Mouse (Mus musculus): ENCODE results near the gene Vmn2r124.
"Not testable (repeated sequence)": the region's sequence is repeated elsewhere in the genome, so short reads cannot be mapped to it uniquely, and the experiment has no call there.

Gene Vmn2r124

DNA sequence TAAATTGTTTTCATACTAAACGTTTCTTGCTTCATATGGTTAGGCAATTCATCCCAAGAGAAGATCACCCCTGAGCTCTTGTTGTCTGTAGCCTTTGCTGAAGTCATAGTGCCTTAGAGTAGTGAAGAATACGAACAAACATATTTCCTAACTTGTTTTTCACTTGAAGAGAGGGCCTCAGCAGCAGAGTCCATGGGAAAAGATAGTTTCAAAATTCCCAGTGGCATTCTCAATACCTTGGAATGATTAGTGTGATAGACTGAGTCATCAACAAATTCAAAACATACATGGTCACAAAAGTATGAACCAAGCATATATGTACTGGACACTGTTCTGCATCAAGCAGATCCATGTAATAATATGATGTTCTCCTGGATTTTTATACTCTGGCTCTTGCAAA lies at the start of gene Vmn2r124:
Gene Vmn2r124, plus strand, starts transcription at position 301 of the 400 bp plus-strand sequence.
- DNase-seq (ENCODE audit: low spot score in 2 of 2) = no peak

DNA sequence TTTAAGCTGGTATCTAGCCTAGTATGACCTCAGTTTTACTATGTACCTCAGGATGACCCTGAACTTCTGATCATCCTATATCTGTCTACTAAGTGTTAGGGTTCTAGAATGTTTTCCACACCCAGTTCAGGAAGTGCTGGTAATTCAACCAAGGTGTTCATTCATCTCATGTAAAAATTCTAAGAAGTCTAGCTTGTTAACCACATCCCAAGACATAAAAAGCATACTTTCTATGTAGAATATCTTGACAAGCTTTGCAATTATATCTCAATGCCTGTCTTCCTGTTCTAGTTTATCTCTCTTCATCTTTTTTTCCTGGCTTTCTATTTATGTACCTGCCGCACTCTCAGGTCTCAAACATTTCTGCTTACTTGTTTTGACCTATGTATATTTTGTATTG lies 44.5 kb upstream of the Vmn2r124 start:
- DNase-seq (ENCODE audit: low spot score in 2 of 2) = no peak

DNA sequence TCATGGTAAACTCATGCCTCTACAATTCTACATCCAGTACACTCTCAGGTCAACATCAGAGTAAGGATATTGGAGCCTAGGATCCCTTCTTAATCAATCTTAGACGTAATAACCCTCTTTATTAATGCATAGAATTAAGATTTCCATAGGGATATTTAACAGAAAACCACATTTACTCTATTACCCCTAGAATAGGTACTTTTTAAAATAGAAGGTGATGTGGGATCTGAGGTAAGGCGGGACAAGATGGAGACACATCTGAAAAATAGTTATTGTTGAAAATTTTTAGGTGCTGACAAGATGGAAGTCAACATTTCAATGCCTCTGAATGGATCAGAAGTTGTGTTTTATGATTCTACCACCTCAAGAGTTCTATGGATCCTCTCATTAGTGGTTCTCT lies 27.8 kb upstream of the Vmn2r124 start, which contains the start of gene Fpr-rs4:
Gene Fpr-rs4, plus strand, starts transcription at position 301 of the 400 bp plus-strand sequence.
- no peak for DNase-seq (ENCODE audit: low spot score in 2 of 2)

DNA sequence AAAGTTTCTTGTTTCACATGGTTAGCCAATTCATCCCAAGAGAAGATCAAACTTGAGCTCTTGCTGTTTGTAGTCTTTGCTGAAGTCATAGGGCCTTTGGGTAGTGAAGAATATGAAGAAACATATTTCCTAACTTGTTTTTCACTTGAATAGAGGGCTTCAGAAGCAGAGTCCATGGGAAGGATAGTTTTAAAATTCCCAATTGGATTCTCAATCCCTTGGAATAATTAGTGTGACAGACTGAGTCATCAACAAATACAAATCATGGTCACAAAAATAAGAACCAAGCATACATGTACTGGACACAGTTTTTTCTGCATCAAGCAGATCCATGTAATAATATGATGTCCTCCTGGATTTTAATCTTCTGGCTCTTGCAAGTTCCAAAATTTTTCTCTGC lies 35.5 kb downstream of the Vmn2r124 start, which contains the start of gene Vmn2r91:
Gene Vmn2r91, plus strand, starts transcription at position 301 of the 400 bp plus-strand sequence.
- not testable (repeated sequence) for DNase-seq (ENCODE audit: low spot score in 2 of 2)

DNA sequence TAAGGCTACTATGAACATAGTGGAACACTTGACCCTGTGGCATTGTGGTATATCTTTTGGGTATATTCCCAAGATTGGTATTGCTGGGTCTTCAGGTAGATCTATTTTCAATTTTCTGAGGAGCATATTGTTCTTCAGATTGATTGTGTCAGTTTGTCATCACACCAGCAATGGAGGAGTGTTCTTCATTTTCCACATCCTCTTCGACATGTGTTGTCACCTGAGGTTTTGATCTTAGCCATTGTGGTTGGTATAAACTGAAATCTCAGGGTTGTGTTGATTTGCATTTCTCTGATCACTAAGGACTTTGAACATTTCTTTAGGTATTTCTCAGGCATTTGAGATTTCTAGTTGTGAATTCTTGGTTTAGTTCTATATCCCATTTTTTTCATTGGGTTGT lies 46.4 kb downstream of the Vmn2r124 start:
- DNase-seq (ENCODE audit: low spot score in 2 of 2) = not testable (repeated sequence)

DNA sequence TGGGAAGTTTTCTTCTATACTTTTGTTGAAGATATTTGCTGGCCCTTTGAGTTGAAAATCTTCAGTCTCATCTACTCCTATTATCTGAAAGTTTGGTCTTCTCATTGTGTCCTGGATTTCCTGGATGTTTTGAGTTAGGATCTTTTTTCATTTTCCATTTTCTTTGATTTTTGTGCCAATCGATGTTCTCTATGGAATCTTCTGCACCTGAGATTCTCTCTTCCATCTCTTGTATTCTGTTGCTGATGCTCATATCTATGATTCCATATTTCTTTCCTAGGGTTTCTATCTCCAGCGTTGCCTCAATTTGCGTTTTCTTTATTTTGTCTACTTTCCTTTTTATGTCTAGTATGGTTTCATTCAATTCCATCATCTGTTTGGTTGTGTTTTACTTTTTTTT lies 53.0 kb downstream of the Vmn2r124 start:
- not testable (repeated sequence) for DNase-seq (ENCODE audit: low spot score in 2 of 2)

Data from cerebellum, postnatal 4 days (tissue).